Mouse (Mus musculus) ES-E14 (cell line): ENCODE measurements at regions not wholly inside any gene's neighbourhood (a gene's known extent, or its start where the extent isn't known, plus 50 kb on each side); places are given as distances from the start of the nearest gene placed in this dataset.

Experiments used
- DNase-seq: peaks from one replicate; pipeline ENCODE4 v3.0.0-alpha.2; 2013; ENCODE audit warnings: low read depth, low spot score
- H3K27ac ChIP-seq: 2 replicates; pipeline ENCODE4 v1.5.1; 2012; ENCODE audit warnings: low read depth, mild to moderate bottlenecking, low read length, moderate library complexity, mixed read lengths; ENCODE audit not compliant: poor library complexity, insufficient read depth, severe bottlenecking
- H3K36me3 ChIP-seq: 2 replicates; pipeline ENCODE4 v1.6.1; 2012; ENCODE audit warnings: mild to moderate bottlenecking, low read length, moderate library complexity, mixed read lengths; ENCODE audit not compliant: control insufficient read depth, poor library complexity, insufficient read depth, severe bottlenecking
- H3K4me1 ChIP-seq, 2 experiments: fragments of 150-350 bp in 1 of 2; sonication (generic) in 1 of 2; 2 replicates each; pipeline ENCODE4 v1.6.1; 2012; ENCODE audit warnings: low read length in 2 of 2, mild to moderate bottlenecking in 1 of 2, mixed read lengths in 1 of 2; ENCODE audit not compliant: control insufficient read depth in 2 of 2, insufficient read depth in 2 of 2, poor library complexity in 1 of 2
- H3K4me3 ChIP-seq, 2 experiments: fragments of 150-350 bp in 1 of 2; sonication (generic) in 1 of 2; 2 replicates each; pipeline ENCODE4 v1.5.1; 2012; ENCODE audit warnings: low read length in 2 of 2, low read depth in 1 of 2, mild to moderate bottlenecking in 1 of 2, mixed read lengths in 1 of 2; ENCODE audit not compliant: insufficient read depth in 1 of 2, poor library complexity in 1 of 2, severe bottlenecking in 1 of 2
- H3K9ac ChIP-seq: 2 replicates; pipeline ENCODE4 v1.6.1; 2012; ENCODE audit warnings: low read depth, mild to moderate bottlenecking, low read length, mixed read lengths; ENCODE audit not compliant: poor library complexity, insufficient read depth, severe bottlenecking
- H3K9me3 ChIP-seq: fragments of 150-350 bp; sonication (generic); 2 replicates; pipeline ENCODE4 v1.6.1; 2012; ENCODE audit warnings: low read depth, mild to moderate bottlenecking, low read length; ENCODE audit not compliant: control insufficient read depth, insufficient read depth
- CHD2 ChIP-seq: IDR thresholded peaks from 2 replicates; pipeline ENCODE4 v1.6.1; 2014; ENCODE audit warnings: mild to moderate bottlenecking, low read depth, low read length, inconsistent platforms
- HCFC1 ChIP-seq: IDR thresholded peaks from 2 replicates; pipeline ENCODE4 v1.6.1; 2012; ENCODE audit warnings: low read length, inconsistent platforms, borderline replicate concordance; ENCODE audit not compliant: insufficient read depth
- MAFK ChIP-seq: IDR thresholded peaks from 2 replicates; pipeline ENCODE4 v1.6.1; 2014; ENCODE audit warnings: mild to moderate bottlenecking, low read depth, low read length, inconsistent platforms; ENCODE audit not compliant: insufficient read depth
- ZC3H11A ChIP-seq: IDR thresholded peaks from 2 replicates; pipeline ENCODE4 v1.6.1; 2012; ENCODE audit warnings: low read depth, mild to moderate bottlenecking, inconsistent platforms, low read length, borderline replicate concordance
- ZNF384 ChIP-seq: IDR thresholded peaks from 2 replicates; pipeline ENCODE4 v1.6.1; 2012; ENCODE audit warnings: low read depth, low read length, inconsistent platforms
- in situ Hi-C, 2 experiments: fragments of 600-800 bp; cut with MboI; formaldehyde crosslinking; loops; one replicate each; pipeline ENCODE4 v1.15.1; 2025; ENCODE audit warnings: low sequenced_read_pairs in 2 of 2, inconsistent platforms in 1 of 2; ENCODE audit not compliant: unreplicated experiment in 2 of 2

- no peak overlapping the region for H3K27ac ChIP-seq
- no peak for DNase-seq
- H3K36me3 ChIP-seq, result no peaks in the 10 kb centered on the region
- no peak overlapping the region for H3K4me3 ChIP-seq
- no peak overlapping the region for H3K9ac ChIP-seq
- H3K4me1 ChIP-seq, result peaks cover 4 to 39% of the 10 kb centered on the region in 2 experiments; a peak in 2 of 4 replicates
- TF ChIP-seq CHD2 (no peak), HCFC1 (no peak), MAFK (no peak), ZC3H11A (no peak), ZNF384 (no peak)
- in situ Hi-C loops, result no loop called here
- no peaks in the 10 kb centered on the region for H3K9me3 ChIP-seq
These were observed 95.5 kb downstream of the Cstad start for GRCm38 (mm10) chr2:30690307-30690706.

GRCm38 (mm10) chr2:30688402-30688801 is 93.6 kb downstream of the Cstad start:
- TF ChIP-seq HCFC1 (no peak), ZNF384 (no peak), ZC3H11A (no peak), CHD2 (no peak), MAFK (no peak)
- H3K36me3 ChIP-seq, result no peaks in the 10 kb centered on the region

GRCm38 (mm10) chr2:30687121-30687551 is 92.3 kb downstream of the Cstad start:
- no peak for DNase-seq
- H3K9ac ChIP-seq, result peak overlapping the region; percentile 18; the same call in 1 of the 2 replicates
- H3K4me3 ChIP-seq, result peak overlapping the region; percentile 31 to 35; a peak in 3 of 4 replicates
- H3K36me3 ChIP-seq, result no peaks in the 10 kb centered on the region
- H3K9me3 ChIP-seq, result no peaks in the 10 kb centered on the region
- H3K27ac ChIP-seq, result no peak overlapping the region
- TF ChIP-seq ZC3H11A, result no peak
- no peak for TF ChIP-seq HCFC1
- no peak for TF ChIP-seq MAFK
- no peak for TF ChIP-seq CHD2
- no peak for TF ChIP-seq ZNF384
- H3K4me1 ChIP-seq, result peaks cover 4 to 35% of the 10 kb centered on the region in 2 experiments; a peak in 3 of 4 replicates
- in situ Hi-C loops, result no loop called here

More at GRCm38 (mm10) chr2:30688402-30688801, 93.6 kb downstream of the Cstad start:
- no peak overlapping the region for H3K9ac ChIP-seq
- no peak overlapping the region for H3K27ac ChIP-seq
- no peak overlapping the region for H3K4me3 ChIP-seq
- H3K9me3 ChIP-seq, result no peaks in the 10 kb centered on the region
- DNase-seq, result no peak
- H3K4me1 ChIP-seq, result peaks cover 4 to 39% of the 10 kb centered on the region in 2 experiments; a peak in 2 of 4 replicates
- in situ Hi-C loops, result no loop called here

- no peak overlapping the region for H3K4me3 ChIP-seq
- H3K36me3 ChIP-seq, result no peaks in the 10 kb centered on the region
- no peak for DNase-seq
- TF ChIP-seq CHD2 (no peak), ZC3H11A (no peak), ZNF384 (no peak), HCFC1 (no peak), MAFK (no peak)
- H3K4me1 ChIP-seq, result peaks cover 1 to 27% of the 10 kb centered on the region in 2 experiments; a peak in 3 of 4 replicates
- in situ Hi-C loops, result no loop called here
- no peak overlapping the region for H3K9ac ChIP-seq
- H3K9me3 ChIP-seq, result no peaks in the 10 kb centered on the region
- no peak overlapping the region for H3K27ac ChIP-seq
These were observed 91.5 kb downstream of the Cstad start for GRCm38 (mm10) chr2:30686359-30686758.

- Histone ChIP-seq H3K36me3 (no peaks in the 10 kb centered on the region), H3K4me1 (peaks cover 0 to 20% of the 10 kb centered on the region in 2 experiments; a peak in 3 of 4 replicates), H3K27ac (no peak overlapping the region), H3K9ac (no peak overlapping the region), H3K9me3 (no peaks in the 10 kb centered on the region), H3K4me3 (no peak overlapping the region)
- in situ Hi-C loops, result no loop called here
- TF ChIP-seq CHD2 (no peak), ZNF384 (no peak), MAFK (no peak), HCFC1 (no peak), ZC3H11A (no peak)
- DNase-seq, result no peak
These were observed 90.5 kb downstream of the Cstad start for GRCm38 (mm10) chr2:30685137-30685860.
